Mouse (Mus musculus) midbrain, embryonic 16.5 days (tissue): ENCODE data around the gene Nr2c1. TPM values are rescaled to one million over a fixed set of nuclear protein-coding genes. Genes with fewer than 3 reads are reported as not detected.
A peak's percentile ranks its signal among the peaks of the same experiment; 100 is the strongest.

ENCODE experiments used
- ATAC-seq: fragments of 200-750 bp; cut with Nextera tagmentation; 2 replicates; pipeline ENCODE4 v1.8.0; 2017; ENCODE audit warnings: moderate TSS enrichment
- H3K27ac ChIP-seq: fragments of 300-500 bp; sonication (generic); 2 replicates; pipeline ENCODE4 v1.5.1; 2014; ENCODE audit warnings: mild to moderate bottlenecking, low read length, mixed read lengths
- H3K27me3 ChIP-seq: fragments of 300-500 bp; sonication (generic); 2 replicates; pipeline ENCODE4 v1.6.1; 2014; ENCODE audit warnings: low read depth, low read length, mixed read lengths; ENCODE audit not compliant: control insufficient read depth, insufficient read depth
- H3K36me3 ChIP-seq: fragments of 300-500 bp; sonication (generic); 2 replicates; pipeline ENCODE4 v1.6.1; 2014; ENCODE audit warnings: mild to moderate bottlenecking, low read length, moderate library complexity, mixed read lengths; ENCODE audit not compliant: control insufficient read depth, insufficient read depth
- H3K4me1 ChIP-seq: fragments of 300-500 bp; sonication (generic); 2 replicates; pipeline ENCODE4 v1.6.1; 2014; ENCODE audit warnings: mild to moderate bottlenecking, low read length, mixed read lengths; ENCODE audit not compliant: control insufficient read depth, insufficient read depth
- H3K4me2 ChIP-seq: fragments of 300-500 bp; sonication (generic); 2 replicates; pipeline ENCODE4 v1.6.1; 2014; ENCODE audit warnings: mild to moderate bottlenecking, low read length, mixed read lengths
- H3K4me3 ChIP-seq: fragments of 300-500 bp; sonication (generic); 2 replicates; pipeline ENCODE4 v1.5.1; 2014; ENCODE audit warnings: low read depth, mild to moderate bottlenecking, low read length, moderate library complexity, mixed read lengths
- H3K9ac ChIP-seq: fragments of 300-500 bp; sonication (generic); 2 replicates; pipeline ENCODE4 v1.6.1; 2014; ENCODE audit warnings: low read depth, low read length, mixed read lengths
- H3K9me3 ChIP-seq: fragments of 300-500 bp; sonication (generic); replicated peaks from 2 replicates; pipeline ENCODE4 v1.6.1; 2014; ENCODE audit warnings: mild to moderate bottlenecking, low read length, mixed read lengths; ENCODE audit not compliant: control insufficient read depth, poor library complexity, severe bottlenecking
- WGBS: fragments of 180-500 bp; shearing (Covaris S2); extraction: QIAGEN DNeasy Blood & Tissue Kit; methylation state at CpG from one replicate; pipeline ENCODE4 v1.1.7; 2014; 5-methylcytosine and 5-hydroxymethylcytosine counted together
- polyA plus RNA-seq: library from polyadenylated mRNA; unstranded; fragments of >200 nt; fragmentation: Nextera tagmentation; extraction: Ambion mirVana; gene quantifications from 2 replicates; pipeline ENCODE4 v1.2.1, GENCODE M21; 2015

Nr2c1 gene
- polyA plus RNA-seq, 1 experiment from 2014 or later, result 8.0 TPM

- ATAC-seq, result peak; percentile 89
- H3K9me3 ChIP-seq, result no peaks in the 10 kb centered on the region
- no peak overlapping the region for H3K27ac ChIP-seq
- WGBS, result 39% methylated on average over 6 of the region's 6 CpGs
- no peaks in the 10 kb centered on the region for H3K4me1 ChIP-seq
- no peaks in the 10 kb centered on the region for H3K36me3 ChIP-seq
- no peak overlapping the region for H3K4me3 ChIP-seq
- H3K9ac ChIP-seq, result no peak overlapping the region
- H3K4me2 ChIP-seq, result no peak overlapping the region
- no peaks in the 10 kb centered on the region for H3K27me3 ChIP-seq
These were observed 31.8 kb upstream of the Nr2c1 start for GRCm38 (mm10) chr10:94115893-94116599.

DNA sequence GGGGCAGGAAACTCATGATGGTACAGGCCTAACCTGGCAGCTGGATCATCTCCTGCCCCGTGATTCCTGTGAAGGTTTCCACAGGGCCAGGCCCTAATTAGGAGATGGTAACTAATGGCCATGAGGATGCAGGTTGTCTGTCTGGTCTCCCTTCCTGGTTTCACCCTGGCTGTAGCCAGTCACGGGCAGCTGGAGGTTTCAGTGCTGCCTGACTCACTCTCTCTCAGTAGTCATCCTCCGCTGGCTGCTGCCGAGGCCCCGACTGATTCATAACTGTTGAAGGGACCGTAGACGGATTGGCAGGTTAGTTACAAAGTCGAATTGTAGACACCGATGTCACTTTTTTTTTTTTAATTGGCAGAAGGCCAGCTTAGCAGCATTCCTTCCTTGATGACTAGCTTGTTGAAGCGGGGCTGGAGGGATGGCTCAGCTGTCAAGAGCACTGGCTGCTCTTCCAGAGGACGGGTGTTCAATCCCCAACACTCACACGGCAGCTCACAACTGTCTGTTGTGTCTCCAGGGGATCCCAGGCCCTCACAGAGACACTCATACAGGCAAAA is 31.0 kb upstream of the Nr2c1 start:
- no peak overlapping the region for H3K4me2 ChIP-seq
- H3K27me3 ChIP-seq, result no peaks in the 10 kb centered on the region
- H3K36me3 ChIP-seq, result no peaks in the 10 kb centered on the region
- H3K9ac ChIP-seq, result no peak overlapping the region
- H3K9me3 ChIP-seq, result no peaks in the 10 kb centered on the region
- H3K4me1 ChIP-seq, result no peaks in the 10 kb centered on the region
- H3K27ac ChIP-seq, result no peak overlapping the region
- 80% methylated on average over 12 of the region's 12 CpGs for WGBS
- no peak overlapping the region for H3K4me3 ChIP-seq
- ATAC-seq, result no peak

DNA sequence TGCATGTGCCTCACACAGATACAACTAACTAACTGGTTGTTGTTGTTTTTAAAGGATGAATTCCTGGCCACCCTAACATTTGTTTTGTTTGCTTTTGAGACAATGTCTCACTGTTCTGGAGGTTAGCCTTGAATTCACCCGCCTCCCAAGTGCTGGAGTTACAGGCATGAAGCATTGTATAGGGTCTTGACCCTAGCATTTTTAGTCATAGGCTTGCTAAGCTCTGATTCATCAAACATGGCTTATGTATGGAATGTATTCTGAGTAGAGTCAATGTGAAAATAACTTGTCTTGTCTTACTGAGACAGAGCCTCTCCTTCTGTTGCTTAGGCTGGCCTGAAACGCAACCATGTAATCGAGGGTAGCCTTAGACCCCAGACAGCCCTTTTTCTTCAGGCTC is 29.9 kb upstream of the Nr2c1 start:
- H3K9ac ChIP-seq, result no peak overlapping the region
- no peak overlapping the region for H3K27ac ChIP-seq
- 93% methylated on average over 3 of the region's 3 CpGs for WGBS
- no peak for ATAC-seq
- H3K4me1 ChIP-seq, result no peaks in the 10 kb centered on the region
- no peak overlapping the region for H3K4me3 ChIP-seq
- no peaks in the 10 kb centered on the region for H3K27me3 ChIP-seq
- H3K4me2 ChIP-seq, result no peak overlapping the region
- no peaks in the 10 kb centered on the region for H3K36me3 ChIP-seq
- H3K9me3 ChIP-seq, result no peaks in the 10 kb centered on the region

- Histone ChIP-seq H3K27ac (no peak overlapping the region), H3K9me3 (no peaks in the 10 kb centered on the region), H3K36me3 (no peaks in the 10 kb centered on the region), H3K9ac (no peak overlapping the region), H3K27me3 (no peaks in the 10 kb centered on the region), H3K4me3 (no peak overlapping the region), H3K4me1 (no peaks in the 10 kb centered on the region), H3K4me2 (no peak overlapping the region)
- 96% methylated on average over 7 of the region's 7 CpGs for WGBS
- no peak for ATAC-seq
These were observed 28.8 kb upstream of the Nr2c1 start for GRCm38 (mm10) chr10:94118993-94119392.

DNA sequence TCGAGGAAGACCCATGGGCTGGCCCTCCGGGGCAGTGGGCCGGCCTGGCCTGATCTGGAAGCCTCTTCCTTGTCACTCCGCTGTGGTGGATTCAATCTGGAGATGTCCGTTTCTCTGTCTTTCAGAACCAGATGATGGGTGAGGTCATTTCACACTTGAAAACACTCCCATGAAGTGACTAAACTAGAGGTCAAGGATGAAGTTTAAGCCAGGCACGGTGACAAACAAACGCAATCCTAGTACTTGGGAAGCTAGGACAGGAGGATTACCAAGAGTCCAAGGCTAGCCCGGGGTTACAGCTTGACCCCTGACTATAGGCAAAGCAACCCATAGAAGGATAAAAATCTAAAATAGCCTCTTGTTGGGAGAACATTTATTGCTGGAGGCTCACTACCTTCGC is 27.1 kb upstream of the Nr2c1 start:
- no peak overlapping the region for H3K4me3 ChIP-seq
- no peaks in the 10 kb centered on the region for H3K27me3 ChIP-seq
- H3K4me2 ChIP-seq, result no peak overlapping the region
- 89% methylated on average over 9 of the region's 9 CpGs for WGBS
- no peaks in the 10 kb centered on the region for H3K36me3 ChIP-seq
- no peak overlapping the region for H3K9ac ChIP-seq
- H3K9me3 ChIP-seq, result no peaks in the 10 kb centered on the region
- no peak overlapping the region for H3K27ac ChIP-seq
- no peak for ATAC-seq
- no peaks in the 10 kb centered on the region for H3K4me1 ChIP-seq

DNA sequence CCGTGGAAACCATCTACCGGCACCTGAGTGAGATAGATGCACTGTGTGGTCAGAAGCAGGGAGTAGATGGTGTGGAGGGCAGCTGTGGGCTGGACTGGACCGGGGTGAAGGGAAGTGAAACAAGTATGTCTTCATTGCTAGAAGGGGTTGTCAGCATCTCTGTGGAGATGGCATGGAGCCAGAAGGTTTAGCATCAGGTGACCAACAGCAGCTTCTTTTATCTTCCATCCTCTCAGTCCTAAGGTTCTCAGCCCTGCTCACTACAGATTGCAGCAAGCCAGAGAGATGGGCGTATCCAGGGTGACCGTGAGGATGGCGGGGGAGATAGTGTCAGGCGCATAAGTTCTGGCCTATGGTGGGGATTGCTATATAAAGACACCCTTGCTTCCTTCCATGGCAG is 25.2 kb upstream of the Nr2c1 start:
- Histone ChIP-seq H3K27me3 (no peaks in the 10 kb centered on the region), H3K4me2 (no peak overlapping the region), H3K36me3 (no peaks in the 10 kb centered on the region), H3K4me3 (no peak overlapping the region), H3K9ac (no peak overlapping the region), H3K9me3 (no peaks in the 10 kb centered on the region), H3K4me1 (no peaks in the 10 kb centered on the region), H3K27ac (no peak overlapping the region)
- 96% methylated on average over 7 of the region's 7 CpGs for WGBS
- no peak for ATAC-seq

- no peak for ATAC-seq
- no peaks in the 10 kb centered on the region for H3K4me1 ChIP-seq
- H3K9ac ChIP-seq, result no peak overlapping the region
- H3K9me3 ChIP-seq, result no peaks in the 10 kb centered on the region
- H3K36me3 ChIP-seq, result no peaks in the 10 kb centered on the region
- no peak overlapping the region for H3K4me2 ChIP-seq
- no peak overlapping the region for H3K4me3 ChIP-seq
- H3K27ac ChIP-seq, result no peak overlapping the region
- no peaks in the 10 kb centered on the region for H3K27me3 ChIP-seq
- 70% methylated on average over 5 of the region's 5 CpGs for WGBS
These were observed 24.2 kb upstream of the Nr2c1 start for GRCm38 (mm10) chr10:94123581-94123980.

DNA sequence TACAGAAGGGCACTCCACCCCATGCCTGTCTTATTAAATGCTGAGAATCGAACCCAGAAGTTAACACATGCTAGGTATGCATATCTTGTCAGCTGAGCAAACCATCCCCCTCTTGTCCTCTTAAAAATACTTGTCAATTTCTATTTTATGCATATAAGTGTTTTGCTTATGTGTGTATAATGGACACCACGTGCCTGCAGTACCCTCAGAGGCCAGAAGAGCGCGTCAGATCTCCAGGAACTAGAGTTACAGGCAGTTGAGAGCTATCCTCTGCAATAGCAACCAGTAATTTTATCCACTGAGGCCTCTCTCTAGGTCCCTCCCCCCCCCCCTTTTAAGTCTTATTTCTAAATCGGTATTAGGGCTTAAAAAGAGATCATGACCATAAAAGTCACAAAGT is 23.4 kb upstream of the Nr2c1 start:
- no peak overlapping the region for H3K4me2 ChIP-seq
- WGBS, result 83% methylated on average over 5 of the region's 5 CpGs
- H3K27me3 ChIP-seq, result no peaks in the 10 kb centered on the region
- no peak overlapping the region for H3K4me3 ChIP-seq
- no peaks in the 10 kb centered on the region for H3K9me3 ChIP-seq
- no peak overlapping the region for H3K9ac ChIP-seq
- H3K36me3 ChIP-seq, result no peaks in the 10 kb centered on the region
- 0 out of 2 replicates have a peak, but pooled peaks cover under 1% of the 10 kb centered on the region for H3K4me1 ChIP-seq
- no peak for ATAC-seq
- H3K27ac ChIP-seq, result no peak overlapping the region

DNA sequence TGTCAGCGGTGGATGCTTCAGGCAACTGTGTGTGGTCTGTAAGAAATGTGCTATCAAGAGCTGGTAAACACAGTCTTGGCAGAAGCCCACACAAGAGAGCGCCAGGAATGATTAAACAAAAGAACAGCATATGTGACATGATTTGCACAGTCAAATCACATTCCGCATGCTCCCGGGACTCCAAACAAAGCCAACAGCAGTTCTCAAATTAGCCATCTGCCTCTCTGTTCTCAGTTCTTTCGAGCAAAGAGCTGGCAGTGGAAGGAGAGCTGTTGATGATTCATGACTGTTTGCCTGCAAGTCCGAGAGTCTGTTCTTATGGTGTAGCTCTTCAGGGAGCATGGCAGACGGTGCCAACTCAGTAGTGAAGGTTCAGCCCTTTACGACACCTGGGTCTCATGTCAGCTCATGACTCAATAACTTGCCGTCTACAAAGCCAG is 18.1 kb upstream of the Nr2c1 start:
- no peaks in the 10 kb centered on the region for H3K9me3 ChIP-seq
- ATAC-seq, result peak; percentile 72
- H3K36me3 ChIP-seq, result no peaks in the 10 kb centered on the region
- no peak overlapping the region for H3K4me3 ChIP-seq
- 24% methylated on average over 9 of the region's 9 CpGs for WGBS
- no peak overlapping the region for H3K4me2 ChIP-seq
- no peak overlapping the region for H3K9ac ChIP-seq
- peaks cover 6% of the 10 kb centered on the region; the same call in 1 of the 2 replicates for H3K4me1 ChIP-seq
- no peaks in the 10 kb centered on the region for H3K27me3 ChIP-seq
- peak overlapping the region; percentile 63; the same call in 1 of the 2 replicates for H3K27ac ChIP-seq
